Mouse (Mus musculus): Measurements from ENCODE around the gene Nfe2l1. TPM values are rescaled to one million over a fixed set of nuclear protein-coding genes. Genes with fewer than 3 reads are reported as not detected.

The Nfe2l1 gene
- polyA plus RNA-seq, 1 experiment from 2014 or later: 75.6 TPM

DNA sequence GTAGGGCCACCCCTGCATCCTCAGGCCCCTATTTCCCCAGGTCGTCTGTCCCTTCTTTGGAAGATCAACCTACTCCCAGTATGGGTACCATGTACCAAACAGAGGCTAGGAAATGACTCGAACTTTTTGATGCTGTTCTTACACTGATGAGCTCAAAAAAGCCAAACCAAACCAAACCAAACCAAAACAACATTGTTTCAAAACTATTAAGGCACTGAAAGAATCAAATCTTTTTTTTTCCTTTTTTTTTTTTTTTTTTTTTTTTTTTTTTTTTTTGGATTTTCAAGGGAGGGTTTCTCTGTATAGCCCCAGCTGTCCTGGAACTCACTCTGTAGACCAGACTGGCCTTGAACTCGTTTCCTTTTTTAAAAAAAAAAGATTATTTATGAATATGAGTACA, 13.9 kb upstream of the Nfe2l1 start:
- ATAC-seq (ENCODE audit: insufficient number of reproducible peaks, low FRiP score, low TSS enrichment, low read depth): no peak
- WGBS: 58% methylated on average over 3 of the region's 3 CpGs

DNA sequence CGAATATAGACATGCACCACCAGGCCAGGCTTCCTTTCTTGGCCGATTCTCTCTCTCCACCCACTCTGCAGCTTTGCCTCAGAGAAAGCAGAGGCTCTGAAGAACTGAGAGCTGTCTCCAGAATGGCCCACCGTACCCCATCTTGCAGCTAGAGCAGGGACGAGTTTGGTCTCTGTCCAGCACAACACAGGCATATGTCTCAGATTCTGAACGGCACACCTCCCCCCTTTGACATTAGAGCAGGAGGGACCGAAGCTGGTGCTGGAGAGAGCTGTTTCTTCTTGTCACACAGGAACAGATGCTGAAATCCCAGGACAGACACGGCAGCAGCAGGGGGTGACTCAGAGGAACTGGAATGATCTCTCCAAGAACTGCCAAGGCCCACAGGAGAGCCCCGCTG, 10.5 kb upstream of the Nfe2l1 start:
- no peak overlapping the region for H3K9ac ChIP-seq
- no peaks in the 10 kb centered on the region for H3K4me1 ChIP-seq
- no peak overlapping the region for H3K4me3 ChIP-seq
- no peak for ATAC-seq (ENCODE audit: insufficient number of reproducible peaks, low FRiP score, low TSS enrichment, low read depth)
- 39% methylated on average over 8 of the region's 8 CpGs for WGBS
- H3K36me3 ChIP-seq: no peaks in the 10 kb centered on the region
- H3K27me3 ChIP-seq: no peaks in the 10 kb centered on the region
- H3K27ac ChIP-seq: no peak overlapping the region
- no peak overlapping the region for H3K4me2 ChIP-seq
- no peaks in the 10 kb centered on the region for H3K9me3 ChIP-seq

More for the DNA sequence above, 13.9 kb upstream of the Nfe2l1 start:
- H3K4me3 ChIP-seq: no peak overlapping the region
- H3K27ac ChIP-seq: no peak overlapping the region
- H3K9me3 ChIP-seq: no peaks in the 10 kb centered on the region
- H3K27me3 ChIP-seq: no peaks in the 10 kb centered on the region
- no peaks in the 10 kb centered on the region for H3K4me1 ChIP-seq
- H3K36me3 ChIP-seq: no peaks in the 10 kb centered on the region
- H3K9ac ChIP-seq: no peak overlapping the region
- no peak overlapping the region for H3K4me2 ChIP-seq

DNA sequence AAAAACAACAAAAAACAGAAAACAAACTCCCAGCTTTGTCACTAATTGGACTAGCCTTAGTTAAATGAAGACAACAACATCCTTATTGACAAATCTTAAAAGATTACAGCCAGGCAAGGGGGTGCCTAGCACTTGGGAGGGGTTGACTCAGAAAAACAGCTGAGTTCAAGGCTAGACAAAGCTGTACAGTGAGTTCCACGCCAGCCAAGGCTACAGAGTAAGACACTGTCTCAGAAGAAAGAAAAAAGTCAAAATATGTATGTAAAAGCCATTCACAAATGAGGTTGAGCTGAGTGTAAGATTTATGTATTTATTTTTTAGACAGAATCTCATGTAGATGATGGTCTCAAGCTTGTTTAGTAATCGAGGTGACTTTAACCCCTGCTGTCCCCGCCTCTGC, 10.1 kb upstream of the Nfe2l1 start:
- H3K27me3 ChIP-seq: no peaks in the 10 kb centered on the region
- no peak overlapping the region for H3K9ac ChIP-seq
- H3K36me3 ChIP-seq: no peaks in the 10 kb centered on the region
- no peaks in the 10 kb centered on the region for H3K9me3 ChIP-seq
- no peak overlapping the region for H3K4me2 ChIP-seq
- H3K27ac ChIP-seq: no peak overlapping the region
- no peak for ATAC-seq (ENCODE audit: insufficient number of reproducible peaks, low FRiP score, low TSS enrichment, low read depth)
- 70% methylated on average over 3 of the region's 3 CpGs for WGBS
- no peaks in the 10 kb centered on the region for H3K4me1 ChIP-seq
- H3K4me3 ChIP-seq: no peak overlapping the region

DNA sequence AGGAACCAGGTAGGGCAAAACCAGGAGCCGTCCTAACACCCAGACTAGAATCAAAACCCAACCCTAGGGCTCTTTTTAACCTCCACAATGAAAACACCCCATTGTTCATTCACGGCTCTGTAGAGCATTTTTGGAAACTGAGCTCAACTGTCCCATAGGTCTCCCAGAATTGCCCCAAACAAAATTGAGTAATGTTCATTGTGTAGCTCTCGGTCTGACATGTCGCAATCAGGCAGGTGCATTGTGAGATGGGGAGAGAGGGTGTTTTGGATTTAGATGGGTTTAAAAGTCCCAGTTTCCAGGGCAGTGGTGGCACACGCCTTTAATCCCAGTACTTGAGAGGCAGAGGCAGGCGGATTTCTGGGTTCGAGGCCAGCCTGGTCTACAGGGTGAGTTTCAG, 9.7 kb upstream of the Nfe2l1 start:
- no peak overlapping the region for H3K4me3 ChIP-seq
- H3K27ac ChIP-seq: no peak overlapping the region
- no peak for ATAC-seq (ENCODE audit: insufficient number of reproducible peaks, low FRiP score, low TSS enrichment, low read depth)
- 76% methylated on average over 7 of the region's 7 CpGs for WGBS
- H3K4me2 ChIP-seq: no peak overlapping the region
- no peaks in the 10 kb centered on the region for H3K27me3 ChIP-seq
- H3K9me3 ChIP-seq: no peaks in the 10 kb centered on the region
- H3K4me1 ChIP-seq: no peaks in the 10 kb centered on the region
- H3K9ac ChIP-seq: no peak overlapping the region
- H3K36me3 ChIP-seq: no peaks in the 10 kb centered on the region

DNA sequence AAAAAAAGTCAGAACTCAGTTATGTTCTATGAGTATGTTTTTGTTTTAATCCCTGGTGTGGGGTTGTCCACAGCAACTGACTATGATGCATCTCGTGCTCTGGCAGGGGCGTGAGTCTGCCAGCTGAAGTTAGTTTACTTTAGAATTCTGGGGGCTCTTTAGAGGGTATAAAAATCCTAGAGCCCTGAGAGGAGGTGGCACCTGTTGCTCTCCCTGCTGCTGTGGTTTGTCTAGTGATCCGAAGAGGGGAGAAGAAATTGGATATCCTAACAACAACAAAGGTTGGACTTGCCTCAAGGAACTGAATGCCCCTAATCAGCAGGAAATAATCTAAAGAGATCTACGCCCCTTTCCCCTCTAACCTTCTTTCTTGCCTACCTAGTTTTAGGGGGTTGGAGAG, 8.6 kb upstream of the Nfe2l1 start:
- H3K36me3 ChIP-seq: no peaks in the 10 kb centered on the region
- no peaks in the 10 kb centered on the region for H3K4me1 ChIP-seq
- H3K27me3 ChIP-seq: no peaks in the 10 kb centered on the region
- no peak overlapping the region for H3K4me3 ChIP-seq
- WGBS: 54% methylated on average over 4 of the region's 4 CpGs
- ATAC-seq (ENCODE audit: insufficient number of reproducible peaks, low FRiP score, low TSS enrichment, low read depth): no peak
- no peaks in the 10 kb centered on the region for H3K9me3 ChIP-seq
- no peak overlapping the region for H3K9ac ChIP-seq
- H3K4me2 ChIP-seq: no peak overlapping the region
- no peak overlapping the region for H3K27ac ChIP-seq

DNA sequence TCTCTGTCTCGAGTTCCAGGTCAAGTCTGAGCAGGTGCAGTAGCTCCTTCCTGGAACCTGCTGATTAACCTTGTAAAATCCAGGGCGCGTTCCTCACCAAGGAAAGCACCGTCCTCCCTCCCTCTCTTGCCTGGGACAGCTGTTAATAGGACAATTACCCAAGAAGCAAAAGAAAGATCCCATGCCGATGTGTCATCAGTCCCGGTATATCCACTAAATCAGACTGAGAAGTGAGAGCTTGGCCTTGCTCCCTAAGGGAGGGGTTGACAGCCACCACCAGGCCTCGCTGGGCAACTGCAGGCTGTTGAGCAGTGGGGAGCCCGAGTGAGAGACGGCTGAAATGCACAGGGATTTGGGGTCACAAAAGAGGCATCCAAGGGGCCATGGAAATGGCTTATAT, 7.5 kb upstream of the Nfe2l1 start:
- WGBS: 30% methylated on average over 9 of the region's 9 CpGs
- ATAC-seq (ENCODE audit: insufficient number of reproducible peaks, low FRiP score, low TSS enrichment, low read depth): no peak
- Histone ChIP-seq H3K27me3 (no peaks in the 10 kb centered on the region), H3K9me3 (no peaks in the 10 kb centered on the region), H3K9ac (no peak overlapping the region), H3K4me2 (no peak overlapping the region), H3K4me1 (no peaks in the 10 kb centered on the region), H3K36me3 (no peaks in the 10 kb centered on the region), H3K4me3 (no peak overlapping the region), H3K27ac (no peak overlapping the region)

DNA sequence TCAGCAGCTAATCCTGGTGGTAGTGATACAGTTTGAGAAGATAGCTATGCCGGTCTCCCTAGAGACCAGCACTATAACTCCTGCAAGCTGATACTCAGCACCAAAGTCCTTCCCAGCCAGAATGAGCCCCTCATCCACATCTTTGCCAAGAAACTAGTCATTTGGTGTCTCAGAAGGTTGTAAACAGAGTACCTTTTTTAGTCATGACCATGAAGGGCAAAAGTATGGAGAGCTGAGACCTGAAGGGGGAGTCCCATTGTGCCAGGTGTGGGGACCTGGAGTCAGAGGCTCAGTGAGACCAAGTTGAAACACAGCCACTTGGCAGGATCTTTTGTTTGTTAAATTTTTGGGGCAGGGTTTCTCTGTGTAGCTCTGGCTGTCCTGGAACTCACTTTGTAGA, 4.4 kb upstream of the Nfe2l1 start:
- ATAC-seq (ENCODE audit: insufficient number of reproducible peaks, low FRiP score, low TSS enrichment, low read depth): no peak
- H3K4me2 ChIP-seq: no peak overlapping the region
- no peaks in the 10 kb centered on the region; the same call in 1 of the 2 replicates for H3K4me1 ChIP-seq
- WGBS: 88% methylated on average over 1 of the region's 1 CpGs
- no peaks in the 10 kb centered on the region for H3K27me3 ChIP-seq
- no peaks in the 10 kb centered on the region for H3K36me3 ChIP-seq
- H3K9ac ChIP-seq: no peak overlapping the region
- H3K9me3 ChIP-seq: no peaks in the 10 kb centered on the region
- H3K4me3 ChIP-seq: no peak overlapping the region
- no peak overlapping the region for H3K27ac ChIP-seq

DNA sequence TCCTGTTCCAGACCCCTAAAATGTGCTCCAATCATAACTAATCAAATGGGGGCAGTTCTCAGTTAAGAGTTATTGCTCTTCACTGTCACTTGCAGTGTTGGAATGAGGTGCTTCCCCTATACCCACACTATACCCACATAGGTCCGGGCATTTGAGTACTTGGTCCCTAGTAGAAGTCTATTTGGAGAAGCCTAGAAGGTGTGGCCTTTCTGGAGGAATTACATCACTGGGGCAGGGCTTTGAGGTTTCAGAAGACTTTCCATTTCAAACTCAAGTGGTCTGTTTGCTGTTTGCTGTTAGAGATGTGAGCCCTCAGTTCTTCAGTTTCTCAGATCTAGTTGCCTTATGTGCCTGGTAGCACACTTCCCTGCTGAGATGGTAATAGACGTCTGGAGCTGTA, 3.2 kb upstream of the Nfe2l1 start:
- H3K4me3 ChIP-seq: no peak overlapping the region
- WGBS: 60% methylated on average over 2 of the region's 2 CpGs
- ATAC-seq (ENCODE audit: insufficient number of reproducible peaks, low FRiP score, low TSS enrichment, low read depth): no peak

DNA sequence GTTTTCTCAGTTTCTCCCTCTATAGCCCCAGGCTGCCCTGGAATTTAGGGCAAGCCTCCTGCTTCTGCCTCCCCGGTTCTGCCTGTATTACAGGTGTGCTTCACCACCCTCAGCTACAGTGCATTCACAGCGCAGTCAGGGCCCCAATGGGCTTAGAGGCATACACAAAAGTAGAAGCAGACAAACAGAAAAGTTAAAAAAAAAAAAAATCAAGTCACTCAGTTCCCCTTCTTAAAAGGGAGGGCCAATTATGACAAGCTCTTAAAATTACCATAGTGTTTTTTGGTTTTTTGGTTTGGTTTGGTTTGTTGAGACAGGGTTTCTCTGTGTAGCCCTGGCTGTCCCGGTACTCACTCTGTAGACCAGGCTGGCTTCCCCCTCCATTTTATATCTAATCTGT, 2.8 kb upstream of the Nfe2l1 start:
- ATAC-seq (ENCODE audit: insufficient number of reproducible peaks, low FRiP score, low TSS enrichment, low read depth): no peak
- WGBS: 89% methylated on average over 3 of the region's 3 CpGs
- H3K9ac ChIP-seq: no peak overlapping the region

More for the DNA sequence above, 3.2 kb upstream of the Nfe2l1 start:
- H3K36me3 ChIP-seq: peaks cover under 1% of the 10 kb centered on the region; the same call in 1 of the 2 replicates
- no peak overlapping the region for H3K9ac ChIP-seq
- peaks cover 8% of the 10 kb centered on the region for H3K4me1 ChIP-seq
- H3K9me3 ChIP-seq: no peaks in the 10 kb centered on the region
- H3K27me3 ChIP-seq: no peaks in the 10 kb centered on the region
- H3K27ac ChIP-seq: no peak overlapping the region
- H3K4me2 ChIP-seq: no peak overlapping the region

DNA sequence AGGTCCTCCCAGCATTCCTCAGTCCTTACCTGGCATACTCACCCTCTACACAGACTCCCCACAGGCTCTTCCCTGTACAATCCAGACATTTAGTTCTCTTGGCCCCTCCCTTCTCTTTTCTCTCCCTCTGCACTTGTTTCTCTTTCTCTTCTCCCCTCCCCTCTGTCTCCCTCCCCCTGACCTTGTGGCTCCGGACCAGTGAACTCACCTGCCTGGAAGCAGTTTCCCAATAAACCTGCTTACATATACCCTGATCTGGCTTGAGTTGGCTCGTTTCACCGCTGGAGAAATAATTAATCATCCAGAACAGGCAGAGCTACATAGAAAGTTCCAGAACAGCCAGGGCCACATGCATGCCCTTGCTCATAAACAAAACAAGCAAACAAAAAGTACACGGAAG, 1.7 kb upstream of the Nfe2l1 start:
- Histone ChIP-seq H3K9ac (no peak overlapping the region), H3K27me3 (no peaks in the 10 kb centered on the region), H3K9me3 (no peaks in the 10 kb centered on the region), H3K36me3 (peaks cover 16% of the 10 kb centered on the region), H3K4me2 (no peak overlapping the region), H3K4me3 (no peak overlapping the region), H3K4me1 (peaks cover 22% of the 10 kb centered on the region), H3K27ac (no peak overlapping the region)
- no peak for ATAC-seq (ENCODE audit: insufficient number of reproducible peaks, low FRiP score, low TSS enrichment, low read depth)
- WGBS: 64% methylated on average over 4 of the region's 4 CpGs

More for the DNA sequence above, 2.8 kb upstream of the Nfe2l1 start:
- Histone ChIP-seq H3K9me3 (no peaks in the 10 kb centered on the region), H3K4me2 (no peak overlapping the region), H3K36me3 (peaks cover 5% of the 10 kb centered on the region; the same call in 1 of the 2 replicates), H3K4me1 (peaks cover 12% of the 10 kb centered on the region), H3K27ac (no peak overlapping the region), H3K27me3 (no peaks in the 10 kb centered on the region), H3K4me3 (no peak overlapping the region)

DNA sequence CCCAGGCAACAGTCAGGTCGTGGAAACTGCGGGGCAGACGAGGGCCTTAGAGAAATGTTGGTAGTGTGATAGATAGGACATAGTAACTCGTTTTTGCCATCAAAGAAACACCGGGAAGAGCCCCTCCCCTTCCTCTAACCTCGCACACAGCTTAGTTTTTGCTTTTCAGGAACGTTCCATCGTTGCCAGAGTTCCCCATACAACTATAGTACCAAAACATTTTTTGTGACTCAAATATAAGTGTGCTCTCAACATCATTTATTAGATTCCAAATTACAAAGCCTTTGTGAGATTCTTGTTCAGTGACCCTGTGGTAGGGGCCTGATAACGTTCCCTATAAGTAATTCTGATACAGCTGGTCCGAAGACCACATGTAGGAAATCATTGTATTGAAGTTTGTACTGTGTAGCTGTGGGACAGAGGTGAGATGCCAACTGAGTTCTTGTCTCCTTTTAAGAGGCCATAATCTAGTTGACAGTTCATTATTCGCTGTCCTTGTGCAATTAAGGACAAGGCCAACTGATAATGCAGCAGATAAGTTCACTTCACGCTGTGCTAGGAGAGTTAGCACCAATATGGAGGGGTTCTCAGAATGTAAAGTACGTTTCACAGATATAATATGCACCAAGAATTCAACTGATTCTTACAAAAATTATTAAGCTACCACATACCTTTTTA, 910 bp upstream of the Nfe2l1 start:
- H3K4me3 ChIP-seq: peak overlapping the region; percentile 78
- peaks cover 22% of the 10 kb centered on the region for H3K36me3 ChIP-seq
- H3K9me3 ChIP-seq: no peaks in the 10 kb centered on the region
- H3K27ac ChIP-seq: peak overlapping the region; percentile 97
- 22% methylated on average over 13 of the region's 13 CpGs for WGBS
- peak overlapping the region; percentile 54 for H3K9ac ChIP-seq
- H3K4me1 ChIP-seq: peaks cover 31% of the 10 kb centered on the region
- H3K4me2 ChIP-seq: peak overlapping the region; percentile 56
- H3K27me3 ChIP-seq: no peaks in the 10 kb centered on the region
- no peak for ATAC-seq (ENCODE audit: insufficient number of reproducible peaks, low FRiP score, low TSS enrichment, low read depth)

DNA sequence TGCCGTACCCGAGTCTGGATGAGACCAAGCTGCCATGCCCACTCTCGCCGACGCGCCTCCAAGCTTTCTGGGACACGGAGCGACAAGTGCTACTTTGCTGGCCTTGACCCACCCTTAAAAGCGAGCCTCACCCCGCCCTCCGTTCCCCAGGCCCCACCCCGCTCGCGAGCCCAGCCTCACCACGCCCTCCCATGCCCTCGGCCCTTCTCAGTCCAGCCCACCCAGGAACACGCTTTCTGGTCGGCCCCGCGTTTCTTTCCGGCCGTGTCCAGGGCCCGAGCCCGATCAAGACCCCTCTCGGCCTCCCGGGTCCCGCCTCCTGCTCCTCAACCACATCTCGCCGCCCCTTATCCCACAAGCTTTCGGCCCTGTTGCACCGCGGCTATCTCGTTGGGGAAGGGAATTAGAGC, 360 bp downstream of the Nfe2l1 start:
- peak overlapping the region; percentile 98 for H3K27ac ChIP-seq
- H3K36me3 ChIP-seq: peaks cover 27% of the 10 kb centered on the region
- peak; percentile 73 for ATAC-seq (ENCODE audit: insufficient number of reproducible peaks, low FRiP score, low TSS enrichment, low read depth)
- H3K4me2 ChIP-seq: peak overlapping the region; percentile 54
- peaks cover 43% of the 10 kb centered on the region for H3K4me1 ChIP-seq
- peak overlapping the region; percentile 78 for H3K4me3 ChIP-seq
- WGBS: 1% methylated on average over 33 of the region's 33 CpGs
- H3K27me3 ChIP-seq: no peaks in the 10 kb centered on the region
- H3K9ac ChIP-seq: peak overlapping the region; percentile 81
- H3K9me3 ChIP-seq: no peaks in the 10 kb centered on the region

DNA sequence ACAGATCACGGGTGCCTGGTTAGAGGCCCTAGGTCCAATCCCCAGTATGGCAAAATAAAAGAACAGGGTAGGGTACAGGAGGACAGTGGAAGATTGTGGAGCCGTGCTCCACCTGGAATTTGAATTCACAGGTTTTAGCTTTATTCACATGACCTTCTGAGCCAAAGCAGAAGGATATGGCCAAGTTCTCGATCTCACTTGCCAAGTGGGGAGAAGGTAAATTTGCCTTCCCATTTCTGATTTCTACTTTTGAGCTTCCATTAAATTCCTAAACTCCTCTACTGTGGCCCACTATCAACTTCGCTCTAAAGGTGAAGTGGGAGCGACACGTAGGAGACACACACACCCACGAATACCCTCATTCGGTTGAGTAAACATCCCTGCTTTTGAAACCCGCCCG, 887 bp downstream of the Nfe2l1 start:
- Histone ChIP-seq H3K27me3 (no peaks in the 10 kb centered on the region), H3K27ac (peak overlapping the region; percentile 98), H3K4me2 (peak overlapping the region; percentile 54), H3K9ac (peak overlapping the region; percentile 81), H3K4me1 (peaks cover 49% of the 10 kb centered on the region), H3K36me3 (peaks cover 27% of the 10 kb centered on the region), H3K9me3 (no peaks in the 10 kb centered on the region), H3K4me3 (peak overlapping the region; percentile 78)
- WGBS: 11% methylated on average over 10 of the region's 10 CpGs
- ATAC-seq (ENCODE audit: insufficient number of reproducible peaks, low FRiP score, low TSS enrichment, low read depth): no peak
